Mouse (Mus musculus) embryonic fibroblast, embryonic 13.5 days (primary cell): ENCODE results near the gene Tmem200b.

Experiments used
- CTCF ChIP-seq: IDR thresholded peaks from 2 replicates; pipeline ENCODE4 v1.5.1; 2011; ENCODE audit warnings: mild to moderate bottlenecking, control low read depth, low read length, moderate library complexity, borderline replicate concordance; ENCODE audit not compliant: insufficient read depth
- POLR2A ChIP-seq: IDR thresholded peaks from 2 replicates; pipeline ENCODE4 v1.6.1; 2011; ENCODE audit warnings: low read depth, mild to moderate bottlenecking, control low read depth, low read length, moderate library complexity

GRCm38 (mm10) chr4:131968873-131969272 lies 47.3 kb downstream of the Tmem200b start:
- TF ChIP-seq CTCF (peak; percentile 30; the same call in 1 of the 2 replicates), POLR2A (no peak)
